Mouse (Mus musculus): ENCODE data around the gene Phc3.

DNA sequence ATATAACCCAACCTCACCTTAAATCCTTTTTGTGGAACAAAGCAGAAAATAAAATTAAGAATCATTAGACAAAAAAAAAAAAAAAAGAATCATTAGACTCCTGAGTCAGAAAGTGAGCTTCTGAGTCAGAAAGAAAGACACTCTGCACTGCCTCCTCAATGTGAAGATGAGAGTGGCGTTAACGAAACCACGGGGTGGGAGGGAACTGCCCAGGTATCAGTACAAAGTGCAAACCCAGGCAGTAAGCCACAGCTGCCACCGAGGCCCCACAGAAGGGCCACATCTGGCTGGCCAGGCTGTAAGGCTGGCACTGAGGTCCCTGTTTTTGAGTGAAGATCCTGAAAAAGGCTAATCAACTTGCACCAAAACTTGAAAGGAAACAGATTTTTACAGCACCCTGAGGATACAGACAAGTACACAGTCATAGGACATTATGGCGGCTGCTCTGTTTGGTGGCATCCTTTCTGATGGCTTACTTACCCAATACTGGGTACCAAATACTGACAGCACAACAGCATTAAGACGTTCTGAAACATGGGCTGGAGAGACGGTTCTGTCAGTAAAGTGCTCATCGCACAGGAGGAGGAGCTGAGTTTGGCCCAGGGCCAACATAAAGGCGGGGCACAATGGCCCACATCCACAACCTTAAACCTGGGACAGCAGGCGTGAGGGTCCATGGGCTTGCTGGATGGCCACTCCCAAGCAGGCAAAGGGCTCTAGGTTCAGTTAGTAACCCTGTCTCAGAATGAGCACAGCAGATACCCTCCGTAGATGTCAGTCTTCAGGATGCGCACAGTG, 16.7 kb downstream of the Phc3 start:
- TF ChIP-seq HCFC1 (IDR thresholded peaks at IDR 0.05; ENCODE audit: low read depth, low read length) (no peak), MAFK (IDR thresholded peaks at IDR 0.05; ENCODE audit: borderline replicate concordance, low read depth, low read length) (no peak), POLR2A (IDR thresholded peaks at IDR 0.05; ENCODE audit: control insufficient read depth in 1 of 2, insufficient read depth in 1 of 2, low read depth in 1 of 2, low read length in 2 of 2, poor library complexity in 1 of 2) (no peak)
